Mouse (Mus musculus): ENCODE results near the gene Atp5s.

Atp5s gene

DNA sequence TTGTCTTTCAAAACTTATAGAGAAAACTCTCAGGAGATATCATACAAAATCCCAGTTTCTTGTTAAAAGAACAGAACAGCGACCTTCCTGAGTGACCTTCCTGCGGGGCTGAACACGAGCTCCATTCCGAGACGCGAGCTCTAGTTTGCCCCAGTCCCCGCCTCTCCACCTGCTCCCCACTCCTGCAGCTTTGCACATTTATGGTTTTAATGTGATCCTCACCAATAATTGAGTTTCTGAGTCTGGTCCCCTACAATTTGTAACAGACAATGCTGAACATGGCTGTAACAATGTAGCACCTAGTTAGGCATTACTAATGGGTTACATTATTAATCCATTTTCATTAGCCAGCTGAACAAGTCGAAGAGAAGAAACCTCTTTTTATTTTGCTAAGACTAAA is 56.7 kb downstream of the Atp5s start:
- DNase-seq (ENCODE audit: low spot score), result no peak

- DNase-seq (ENCODE audit: low spot score), result no peak
Measured at GRCm38 (mm10) chr12:69781935-69782650, 57.3 kb downstream of the Atp5s start.

DNA sequence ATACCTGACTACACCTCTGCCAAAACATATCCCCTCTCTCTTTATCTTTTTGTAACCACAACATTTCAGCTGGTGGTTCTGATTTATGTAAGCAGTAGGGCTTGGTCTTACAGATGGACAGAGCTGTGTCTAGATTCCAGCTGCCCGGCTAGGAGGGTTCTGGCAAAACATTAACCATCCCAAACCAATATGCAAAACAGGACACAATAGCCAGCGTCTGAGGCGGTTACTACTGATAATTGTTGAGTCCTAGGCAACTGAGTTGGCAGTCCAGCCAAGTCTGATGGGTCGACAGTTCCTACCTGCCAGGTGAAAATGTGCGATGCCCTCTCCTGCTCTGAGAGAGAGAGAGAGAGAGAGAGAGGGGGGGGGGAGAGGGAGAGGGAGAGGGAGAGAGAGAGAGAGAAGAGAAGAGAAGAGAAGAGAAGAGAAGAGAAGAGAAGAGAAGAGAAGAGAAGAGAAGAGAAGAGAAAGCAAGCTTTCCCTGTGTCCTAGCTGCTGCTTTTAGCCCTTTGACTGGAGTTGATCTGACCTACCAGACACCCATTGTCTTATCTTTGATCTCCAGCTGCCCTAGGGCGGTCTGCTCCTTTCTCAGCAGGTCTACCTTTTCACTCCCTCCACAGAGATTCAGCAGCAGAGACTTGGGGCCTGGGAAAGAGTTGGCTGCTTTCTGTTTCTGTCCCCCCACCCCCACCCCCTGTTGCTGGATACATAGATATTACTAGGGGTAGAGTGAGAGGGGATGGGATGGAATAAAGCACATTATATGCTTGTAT is 58.7 kb downstream of the Atp5s start:
- DNase-seq (ENCODE audit: low spot score), result no peak

DNA sequence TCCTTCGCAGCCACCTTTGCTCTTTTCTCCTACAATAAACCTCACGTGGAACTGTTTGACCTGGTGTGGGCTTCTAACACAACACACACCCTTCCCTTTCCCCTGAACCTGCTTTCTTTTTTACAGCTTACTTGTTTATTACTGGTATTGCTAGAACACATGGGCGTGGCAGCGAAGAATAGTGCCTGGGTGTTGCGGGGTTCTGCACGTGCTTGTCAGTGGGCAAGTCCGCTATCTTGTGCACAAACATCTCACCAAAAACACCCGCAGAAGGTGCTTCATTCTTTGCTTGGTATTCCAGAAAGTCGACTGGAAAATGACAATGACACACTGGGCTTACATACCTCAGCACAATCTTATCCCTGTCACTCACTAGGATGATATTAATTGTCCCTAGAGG is 60.7 kb downstream of the Atp5s start:
- DNase-seq (ENCODE audit: low spot score), result no peak

DNA sequence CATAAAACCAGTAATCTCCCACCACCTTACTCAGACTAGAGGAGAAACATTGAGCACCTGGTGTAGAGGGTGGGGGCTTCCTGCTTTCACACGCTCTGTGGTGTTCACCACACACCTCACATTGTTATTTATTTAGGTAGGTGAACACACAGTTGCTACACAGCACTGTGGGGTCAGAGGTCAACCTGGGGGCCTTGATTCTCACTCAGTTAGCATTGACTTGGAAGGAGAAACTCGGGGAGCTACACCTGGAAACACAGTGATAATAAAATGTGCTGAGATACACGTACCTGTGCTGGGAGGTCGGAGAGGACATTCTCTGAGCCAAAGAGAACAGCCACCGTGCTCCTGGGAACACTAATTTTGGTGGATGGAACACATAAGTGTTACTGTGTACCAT is 63.6 kb downstream of the Atp5s start:
- no peak for DNase-seq (ENCODE audit: low spot score)

- DNase-seq (ENCODE audit: low spot score), result no peak
Measured at GRCm38 (mm10) chr12:69789766-69790529, 65.2 kb downstream of the Atp5s start.

DNA sequence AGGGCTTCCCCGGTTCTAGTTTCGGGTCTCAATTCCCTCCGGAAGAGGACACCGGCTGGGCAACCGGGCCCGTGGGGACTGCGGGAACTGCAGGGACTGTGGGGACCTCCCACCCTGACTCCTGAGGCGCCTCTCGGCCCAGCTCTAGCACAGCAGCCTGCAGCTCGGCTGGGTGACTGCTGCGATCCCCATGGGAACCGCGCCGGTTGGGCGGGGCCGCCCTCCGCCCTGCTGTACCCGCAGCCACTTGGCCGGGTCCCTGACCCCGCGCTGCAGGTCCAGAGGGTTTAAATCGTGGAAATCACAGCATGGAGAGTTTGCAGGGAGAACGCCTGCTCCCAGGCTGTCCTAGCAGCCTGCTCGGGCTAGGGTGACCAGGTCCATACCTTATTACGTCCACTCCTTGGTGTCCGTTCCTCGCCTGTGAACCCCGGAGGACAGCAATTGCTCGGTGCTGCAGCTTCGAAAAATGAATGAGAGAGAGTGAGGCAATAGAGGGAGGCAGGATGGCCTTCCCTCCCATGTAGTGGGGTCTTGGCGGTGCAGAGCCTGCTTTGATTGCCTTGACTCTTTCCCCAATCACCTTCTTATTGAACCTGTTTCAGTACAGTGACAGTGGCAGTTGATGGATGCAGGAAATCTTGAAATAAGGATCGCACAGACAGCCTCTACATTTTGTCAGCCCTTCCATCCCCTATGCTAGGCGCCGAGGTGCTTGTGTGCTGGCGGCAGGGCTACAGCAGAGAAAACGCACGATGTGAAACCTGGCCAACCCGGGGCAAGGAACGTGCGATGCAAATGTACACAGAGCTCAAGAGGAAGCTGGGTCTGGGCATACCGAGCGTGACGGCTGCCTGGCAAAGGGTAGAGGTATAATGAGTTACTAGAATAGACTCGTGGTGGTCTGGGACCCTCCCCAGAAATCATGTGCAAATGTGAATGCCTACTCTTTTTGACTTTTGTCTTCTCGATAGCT is 66.1 kb downstream of the Atp5s start, which contains the start of gene Cdkl1:
Gene Cdkl1 (minus strand): TSS at position 738 of the 976 bp plus-strand sequence.
- peak; percentile 79 for DNase-seq (ENCODE audit: low spot score)
